Mouse (Mus musculus) bone marrow macrophage, adult 2 months (primary cell): Measurements from ENCODE around the gene Zswim7.
"Not testable (repeated sequence)": the region's sequence is repeated elsewhere in the genome, so short reads cannot be mapped to it uniquely, and the experiment has no call there.

Experiments
- CTCF ChIP-seq: IDR thresholded peaks from 2 replicates; pipeline ENCODE4 v1.5.1; 2012; ENCODE audit warnings: low read depth, mild to moderate bottlenecking, low read length, moderate library complexity
- POLR2A ChIP-seq: IDR thresholded peaks from 2 replicates; pipeline ENCODE4 v1.6.1; 2012; ENCODE audit warnings: mild to moderate bottlenecking, low read depth, low read length, borderline replicate concordance

- not testable (repeated sequence) for TF ChIP-seq CTCF, POLR2A
Measured at GRCm38 (mm10) chr11:62284020-62284419, 2.8 kb upstream of the Zswim7 start.
